Mouse (Mus musculus): ENCODE data around the gene Zfp385c.

The Zfp385c gene

GRCm38 (mm10) chr11:100714948-100715347, 22.7 kb upstream of the Zfp385c start:
- DNase-seq: no peak

GRCm38 (mm10) chr11:100714534-100714915, 22.3 kb upstream of the Zfp385c start:
- DNase-seq: peak; percentile 82

- DNase-seq: peak; percentile 93
These were observed 21.7 kb upstream of the Zfp385c start, which contains the start of gene Hspb9 for GRCm38 (mm10) chr11:100713735-100714533. Gene Hspb9 (plus strand): TSS chr11:100713850.

- no peak for DNase-seq
These were observed 20.9 kb upstream of the Zfp385c start for GRCm38 (mm10) chr11:100713174-100713573.

- DNase-seq: peak; percentile 83
These were observed 19.7 kb upstream of the Zfp385c start, which contains the start of gene Kat2a for GRCm38 (mm10) chr11:100711783-100712615. Gene Kat2a (minus strand): TSS chr11:100712465.

GRCm38 (mm10) chr11:100710977-100711376, 18.7 kb upstream of the Zfp385c start:
- DNase-seq: no peak

- DNase-seq: no peak
These were observed 18.3 kb upstream of the Zfp385c start for GRCm38 (mm10) chr11:100710528-100710927.

- no peak for DNase-seq
These were observed 17.1 kb upstream of the Zfp385c start for GRCm38 (mm10) chr11:100709201-100709810.

GRCm38 (mm10) chr11:100705095-100705747, 13.0 kb upstream of the Zfp385c start:
- no peak for DNase-seq

GRCm38 (mm10) chr11:100703851-100704531, 11.7 kb upstream of the Zfp385c start, which contains the start of gene Dhx58:
Gene Dhx58 (minus strand): TSS chr11:100704271.
- DNase-seq: no peak

GRCm38 (mm10) chr11:100703366-100703765, 11.1 kb upstream of the Zfp385c start:
- no peak for DNase-seq

- DNase-seq: no peak
These were observed 10.7 kb upstream of the Zfp385c start for GRCm38 (mm10) chr11:100702906-100703305.

GRCm38 (mm10) chr11:100702081-100702851, 10.0 kb upstream of the Zfp385c start:
- peak; percentile 72 for DNase-seq

GRCm38 (mm10) chr11:100701301-100701700, 9.0 kb upstream of the Zfp385c start:
- peak; percentile 66 for DNase-seq

GRCm38 (mm10) chr11:100700710-100701109, 8.5 kb upstream of the Zfp385c start:
- DNase-seq: no peak

GRCm38 (mm10) chr11:100697921-100698320, 5.7 kb upstream of the Zfp385c start:
- no peak for DNase-seq

- DNase-seq: peak; percentile 81
These were observed 2.7 kb upstream of the Zfp385c start for GRCm38 (mm10) chr11:100694926-100695325.

- no peak for DNase-seq
These were observed 899 bp upstream of the Zfp385c start for GRCm38 (mm10) chr11:100693154-100693553.

GRCm38 (mm10) chr11:100690389-100690788, 1.9 kb downstream of the Zfp385c start:
- DNase-seq: no peak

GRCm38 (mm10) chr11:100688443-100688842, 3.8 kb downstream of the Zfp385c start:
- no peak for DNase-seq

- DNase-seq: no peak
These were observed 5.0 kb downstream of the Zfp385c start for GRCm38 (mm10) chr11:100687265-100687664.
